Mouse (Mus musculus): Measurements from ENCODE around the gene 9330161L09Rik.

The 9330161L09Rik gene

DNA sequence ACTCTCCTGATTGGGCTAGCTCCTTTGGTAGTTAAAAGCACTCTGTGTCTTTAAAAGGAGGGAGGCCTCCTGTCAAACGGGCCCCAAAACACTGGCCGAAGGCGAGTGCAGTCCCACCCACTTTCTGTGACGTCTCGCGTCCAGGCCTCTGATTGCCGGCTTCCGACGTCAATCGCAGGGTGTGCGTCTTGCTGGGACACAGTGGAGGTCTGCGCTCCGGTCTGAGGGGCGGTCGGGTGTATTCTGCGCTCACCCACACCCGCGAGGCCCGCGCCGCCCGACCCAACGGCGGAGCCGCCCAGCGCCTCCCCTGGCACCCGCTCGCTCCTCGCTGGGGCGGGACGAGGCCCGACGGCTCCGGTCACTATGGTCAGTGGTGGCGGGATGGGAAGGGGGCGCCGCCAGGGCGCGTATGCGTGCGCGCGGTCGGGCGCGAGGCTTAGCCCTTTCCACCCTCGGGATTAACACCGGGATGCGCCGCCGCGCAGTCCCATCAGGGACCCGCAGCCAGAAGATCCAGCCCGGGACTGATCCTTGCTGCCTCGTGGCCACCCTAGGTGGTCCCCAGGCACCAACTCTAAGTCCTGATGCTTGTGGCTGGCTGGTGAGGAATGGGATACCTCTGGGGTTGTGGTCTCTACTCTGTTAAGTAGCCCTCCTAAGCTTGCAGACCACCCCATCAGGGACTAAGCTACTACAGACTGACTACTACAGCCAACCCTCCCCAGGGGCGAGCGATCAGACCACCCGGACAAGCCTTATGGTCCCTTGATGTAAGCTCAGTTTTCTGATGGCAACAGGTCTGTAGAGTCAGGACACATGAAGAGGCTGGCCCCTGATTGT, 18.9 kb downstream of the 9330161L09Rik start, which contains the start of gene Otub2:
TSS of gene Otub2 (plus strand) at position 178 of the 843 bp plus-strand sequence.
- DNase-seq (ENCODE audit: low read depth): peak; percentile 87

DNA sequence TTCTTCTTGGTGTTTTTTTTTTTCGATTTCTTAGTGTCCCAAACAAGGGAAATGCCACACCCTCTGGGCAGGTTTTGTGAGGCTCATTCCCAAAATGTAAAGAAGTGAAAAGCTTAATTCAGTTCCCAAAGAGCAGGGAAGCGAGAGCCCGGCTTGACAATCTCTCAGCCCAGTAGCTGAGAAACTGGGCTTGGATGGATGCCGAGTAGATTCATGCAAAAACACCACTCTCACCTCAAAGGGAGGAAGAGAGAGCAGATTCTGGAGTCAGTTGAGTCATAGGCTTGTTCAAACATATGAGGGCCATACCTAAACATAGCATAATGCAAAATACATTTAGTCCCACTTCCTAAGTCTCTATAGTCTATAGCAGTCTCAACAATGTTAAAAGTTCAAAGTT, 27.4 kb downstream of the 9330161L09Rik start:
- no peak for DNase-seq (ENCODE audit: low read depth)

DNA sequence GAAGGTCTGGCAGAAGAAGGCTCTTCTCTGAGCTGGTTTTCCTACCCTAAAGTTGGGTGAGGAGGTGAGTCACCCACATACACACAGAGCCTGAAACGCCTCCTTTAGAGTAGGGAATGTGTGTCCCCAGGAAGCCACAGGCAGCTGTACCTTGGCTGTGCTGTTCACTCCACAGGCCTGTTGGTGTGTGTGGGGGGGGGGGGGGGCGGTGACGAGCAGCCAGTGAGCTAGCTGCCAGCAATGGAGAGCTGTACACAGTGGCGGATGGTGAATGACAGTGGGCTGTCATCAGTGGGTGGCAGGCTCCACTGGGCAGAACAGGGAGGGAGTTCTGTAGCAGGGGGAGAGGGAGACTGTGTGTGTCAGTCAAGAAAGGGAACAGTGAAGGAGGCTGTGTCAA, 30.8 kb downstream of the 9330161L09Rik start:
- DNase-seq (ENCODE audit: low read depth): no peak

DNA sequence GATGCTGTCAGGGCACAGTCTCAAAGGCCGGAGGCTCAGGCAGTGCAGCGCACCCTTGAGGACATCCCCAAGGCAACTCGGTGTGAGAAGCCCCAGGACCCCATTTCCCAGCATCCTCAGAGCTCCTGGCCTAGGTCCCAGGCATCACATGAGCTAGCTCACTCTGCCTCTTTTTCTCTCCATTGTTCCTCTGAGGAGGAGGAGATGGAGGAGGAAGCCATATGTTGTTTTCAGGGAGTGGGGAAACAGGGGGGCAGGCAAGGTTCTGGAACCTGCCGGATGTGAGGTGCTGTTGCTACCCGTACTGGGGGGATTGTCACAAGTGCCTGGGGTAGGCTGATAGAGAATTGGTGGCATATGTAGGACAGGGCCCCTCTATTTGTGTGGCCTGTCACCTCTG, 31.5 kb downstream of the 9330161L09Rik start:
- no peak for DNase-seq (ENCODE audit: low read depth)

DNA sequence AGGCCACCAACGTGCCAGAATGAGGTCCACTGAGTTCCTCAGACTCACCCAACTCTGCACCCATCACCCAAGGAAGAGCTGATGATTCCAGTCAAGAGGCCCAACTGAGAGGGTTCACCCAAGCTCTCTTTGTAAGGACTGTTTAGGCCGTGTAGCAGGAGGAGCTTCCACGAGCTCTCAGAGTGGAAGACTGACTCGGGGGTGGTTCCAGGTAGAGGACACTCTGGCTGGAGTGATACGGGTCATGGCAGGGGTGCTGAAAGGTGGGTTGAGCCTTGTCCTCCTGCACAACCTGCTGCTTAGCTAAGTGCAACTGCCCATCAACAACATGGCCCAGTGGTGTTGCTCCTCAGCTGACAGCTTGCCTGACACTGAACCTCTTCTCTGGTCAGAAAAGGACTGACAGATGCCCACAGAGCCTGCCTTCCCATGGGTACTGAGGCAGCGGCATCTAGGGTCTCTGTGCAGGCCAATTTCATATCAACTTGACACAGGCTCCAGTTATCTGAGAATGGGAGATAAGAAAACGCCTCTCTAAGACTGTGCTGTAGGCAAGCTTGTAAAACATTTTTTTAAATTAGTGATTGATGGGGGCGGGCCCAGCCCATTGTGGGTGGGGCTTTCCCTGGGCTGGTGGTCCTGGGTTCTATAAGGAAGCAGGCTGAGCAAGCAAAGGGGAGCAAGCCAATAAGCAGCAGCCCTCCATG, 33.9 kb downstream of the 9330161L09Rik start:
- no peak for DNase-seq (ENCODE audit: low read depth)

DNA sequence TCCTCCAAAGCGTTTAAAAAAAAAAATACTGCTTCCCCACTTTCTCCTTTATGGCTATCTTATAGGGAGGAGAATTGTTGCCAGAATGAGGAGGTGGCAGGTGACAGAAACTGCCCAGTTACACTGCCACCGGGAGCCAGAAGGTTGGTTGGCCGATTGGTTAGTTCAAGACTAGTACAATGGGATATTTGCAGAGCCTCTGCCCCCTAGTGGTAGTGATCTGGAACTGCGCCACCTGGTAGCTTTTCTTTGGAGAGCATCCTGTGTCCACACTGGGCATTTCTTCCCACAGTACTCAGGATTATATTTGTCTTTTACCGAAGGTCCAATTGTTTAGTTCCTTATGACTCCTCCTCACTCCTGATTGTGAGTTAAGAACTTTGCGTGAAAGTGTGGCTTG, 35.9 kb downstream of the 9330161L09Rik start:
- DNase-seq (ENCODE audit: low read depth): peak; percentile 49

DNA sequence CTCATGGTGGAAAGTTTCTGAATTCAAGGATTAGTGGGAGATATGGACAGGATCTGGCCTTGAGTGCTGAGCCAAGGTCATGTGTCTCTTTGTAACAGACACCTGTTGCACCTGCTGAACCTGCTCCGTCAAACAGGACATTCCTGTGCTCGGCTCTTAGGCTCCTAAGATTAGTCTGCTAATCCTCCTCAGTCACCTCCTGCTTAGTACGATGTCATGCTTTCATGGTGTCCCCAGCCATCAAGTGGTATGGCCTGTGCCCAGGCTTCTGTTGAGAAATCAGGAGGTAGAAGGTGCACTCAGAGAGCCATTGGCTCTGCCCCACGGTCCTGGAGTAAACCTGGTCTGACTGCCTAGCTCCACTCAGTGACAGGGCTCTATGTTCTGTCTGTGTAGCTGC, 36.8 kb downstream of the 9330161L09Rik start:
- no peak for DNase-seq (ENCODE audit: low read depth)

DNA sequence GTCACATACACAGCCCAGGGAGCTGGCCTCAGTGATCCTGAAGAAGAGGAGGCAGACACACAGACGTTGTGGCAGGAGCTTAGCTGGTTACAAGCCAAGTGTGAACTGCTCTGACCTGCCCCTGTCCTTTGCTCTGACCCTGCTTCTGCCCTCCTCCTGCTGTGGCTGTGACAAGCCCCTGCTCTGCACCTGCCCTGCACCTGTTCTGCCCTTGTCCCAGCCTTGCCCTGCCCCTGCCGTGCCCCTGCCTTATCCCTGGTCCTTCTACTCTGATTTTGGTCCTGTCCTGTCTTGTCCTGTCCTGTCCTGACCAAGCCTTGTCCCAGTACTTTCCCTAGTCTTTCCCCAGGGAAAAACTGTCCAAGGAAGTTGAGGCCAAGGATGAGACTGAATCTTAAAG, 38.8 kb downstream of the 9330161L09Rik start:
- DNase-seq (ENCODE audit: low read depth): no peak

DNA sequence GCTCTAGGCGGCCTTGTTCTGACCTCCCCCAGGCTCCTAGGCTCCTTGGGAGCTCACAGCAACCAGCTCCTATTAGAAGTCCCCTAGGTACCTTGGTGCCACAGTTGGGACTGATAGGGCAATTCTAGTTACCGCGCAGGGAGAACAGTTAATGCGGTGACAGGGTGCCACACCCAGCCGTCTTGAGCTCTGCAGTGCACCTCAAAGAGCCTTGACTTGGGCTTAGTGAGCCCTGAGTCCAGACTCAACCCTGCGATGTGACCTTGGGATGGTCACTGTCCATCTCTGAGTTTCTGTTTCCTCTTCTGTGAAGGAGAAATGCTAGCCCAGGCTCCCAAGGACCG, 39.3 kb downstream of the 9330161L09Rik start:
- DNase-seq (ENCODE audit: low read depth): no peak

DNA sequence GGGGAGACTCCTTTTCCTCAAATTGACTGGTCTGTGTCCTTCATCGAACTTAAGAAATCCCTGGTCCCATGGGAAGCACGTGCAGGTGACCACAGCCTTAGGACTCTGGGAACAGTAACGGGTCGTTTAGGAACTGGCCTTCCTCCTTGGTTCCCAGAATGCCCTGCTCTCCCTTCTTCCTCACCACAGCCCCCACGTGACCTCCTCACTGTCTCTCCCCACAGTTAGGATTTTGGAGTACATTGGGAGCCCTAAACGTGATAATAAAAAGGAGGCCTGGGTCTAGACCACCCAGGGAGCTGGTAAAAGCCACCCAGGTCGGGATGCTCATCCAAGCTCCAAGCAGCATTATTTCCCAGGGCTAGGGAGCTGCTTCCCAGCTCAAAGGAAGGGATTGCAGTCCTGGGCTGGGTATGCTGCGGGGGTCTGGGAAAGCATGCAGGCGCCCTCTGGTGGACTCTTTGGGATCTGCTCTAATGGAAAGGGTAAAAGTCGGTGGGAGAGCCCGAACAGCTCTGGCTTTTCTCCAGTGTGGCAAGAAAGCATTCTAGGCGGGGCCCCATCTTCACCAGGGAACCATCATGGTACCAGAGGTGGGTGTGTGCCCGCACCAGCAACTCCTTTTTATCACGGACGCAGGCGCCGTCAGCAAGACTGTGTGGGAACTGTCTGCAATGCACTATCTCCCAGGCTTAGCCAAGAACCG, 39.8 kb downstream of the 9330161L09Rik start:
- DNase-seq (ENCODE audit: low read depth): peak; percentile 38

DNA sequence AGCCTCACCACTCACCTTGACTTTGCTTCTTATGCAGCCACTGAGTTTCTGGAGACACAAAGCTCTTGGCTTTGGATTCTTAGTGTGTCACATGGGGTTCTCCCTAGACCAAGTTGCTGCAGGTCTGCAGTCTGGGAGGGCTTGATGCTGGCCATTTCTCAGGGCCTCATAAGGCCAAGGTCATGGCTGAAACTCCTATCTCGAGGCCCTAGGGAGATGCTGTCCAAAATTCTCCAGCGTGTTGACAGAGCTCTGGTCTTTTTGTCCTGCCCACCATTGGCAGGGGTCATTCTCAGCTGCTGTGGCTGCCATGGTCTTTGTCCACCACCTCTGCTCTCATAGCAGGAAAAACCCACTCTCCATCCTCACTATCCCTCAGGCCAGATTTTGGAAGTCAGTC, 40.4 kb downstream of the 9330161L09Rik start:
- DNase-seq (ENCODE audit: low read depth): no peak

DNA sequence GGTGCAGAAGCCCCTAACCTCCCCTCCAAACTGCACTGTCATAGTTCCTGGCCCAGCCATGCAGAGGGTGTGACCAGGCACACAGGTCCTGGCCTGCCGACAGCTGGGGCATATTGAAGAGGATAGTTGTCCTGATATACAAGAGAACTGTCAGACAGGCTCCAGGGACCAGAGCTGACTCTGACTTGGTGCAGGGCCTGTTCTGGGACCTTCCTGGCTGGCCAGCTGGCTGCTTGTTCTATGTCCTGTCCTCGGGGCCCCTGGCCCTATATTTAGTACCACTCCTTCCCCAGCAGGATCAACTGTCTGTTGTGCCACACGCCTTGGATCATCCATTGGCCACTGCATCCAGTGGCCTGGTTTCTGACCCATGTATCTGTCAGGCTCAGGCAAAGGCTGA, 45.3 kb downstream of the 9330161L09Rik start:
- no peak for DNase-seq (ENCODE audit: low read depth)

DNA sequence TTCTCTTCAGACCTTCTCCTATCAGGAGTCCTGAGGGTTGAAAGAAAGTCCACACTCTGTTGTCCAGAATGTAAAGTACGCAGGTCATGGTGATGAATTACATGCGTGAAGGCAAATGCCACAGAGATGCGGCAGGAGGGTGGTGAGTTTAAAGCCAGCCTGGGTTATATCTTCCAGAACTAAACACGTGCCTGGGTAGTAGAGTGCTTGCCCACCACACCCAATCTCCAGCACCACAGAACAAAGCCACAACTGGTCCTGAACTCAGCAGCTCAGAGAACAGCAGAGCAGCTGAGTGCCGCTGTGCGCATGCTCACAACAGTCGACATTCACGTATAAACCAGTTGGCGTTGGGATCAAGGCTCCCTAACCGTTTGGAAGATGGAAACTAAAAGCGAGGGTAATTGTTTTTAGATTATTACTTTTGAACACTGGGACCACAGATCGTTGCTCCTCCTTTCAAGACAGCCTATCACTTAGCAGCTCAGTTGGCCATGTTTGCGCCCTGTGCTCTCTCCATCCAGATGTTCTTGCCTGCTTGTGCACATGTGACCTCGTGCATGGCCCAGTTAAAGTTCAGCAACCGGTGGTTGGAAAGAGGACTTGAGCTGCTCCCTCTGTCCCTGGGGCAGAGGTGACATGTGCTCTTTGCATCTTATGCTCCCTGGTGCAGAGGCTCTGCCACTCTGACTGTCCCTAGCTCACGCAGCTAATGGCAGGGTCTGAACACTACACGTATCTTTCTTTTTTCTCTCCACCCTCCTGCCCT, 45.9 kb downstream of the 9330161L09Rik start:
- no peak for DNase-seq (ENCODE audit: low read depth)

DNA sequence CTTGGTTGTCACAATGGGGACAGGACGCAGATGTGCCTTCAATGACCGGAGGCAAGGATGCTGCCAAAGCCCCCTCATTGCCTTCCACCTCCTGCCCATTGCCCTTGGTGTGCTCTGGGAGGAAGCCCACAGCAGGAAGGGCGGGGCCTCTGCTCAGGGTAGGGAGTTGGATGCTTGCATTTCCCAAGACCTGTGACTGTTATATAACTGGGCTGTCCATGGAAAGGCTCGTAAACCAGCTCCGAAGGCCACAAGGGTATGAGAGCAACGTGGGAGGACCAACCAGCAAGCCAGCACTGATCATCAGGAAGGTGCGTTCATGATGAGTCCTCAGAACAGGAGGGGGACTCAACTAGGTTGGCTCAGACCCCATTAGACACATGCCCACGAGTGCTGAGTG, 46.8 kb downstream of the 9330161L09Rik start:
- DNase-seq (ENCODE audit: low read depth): no peak

DNA sequence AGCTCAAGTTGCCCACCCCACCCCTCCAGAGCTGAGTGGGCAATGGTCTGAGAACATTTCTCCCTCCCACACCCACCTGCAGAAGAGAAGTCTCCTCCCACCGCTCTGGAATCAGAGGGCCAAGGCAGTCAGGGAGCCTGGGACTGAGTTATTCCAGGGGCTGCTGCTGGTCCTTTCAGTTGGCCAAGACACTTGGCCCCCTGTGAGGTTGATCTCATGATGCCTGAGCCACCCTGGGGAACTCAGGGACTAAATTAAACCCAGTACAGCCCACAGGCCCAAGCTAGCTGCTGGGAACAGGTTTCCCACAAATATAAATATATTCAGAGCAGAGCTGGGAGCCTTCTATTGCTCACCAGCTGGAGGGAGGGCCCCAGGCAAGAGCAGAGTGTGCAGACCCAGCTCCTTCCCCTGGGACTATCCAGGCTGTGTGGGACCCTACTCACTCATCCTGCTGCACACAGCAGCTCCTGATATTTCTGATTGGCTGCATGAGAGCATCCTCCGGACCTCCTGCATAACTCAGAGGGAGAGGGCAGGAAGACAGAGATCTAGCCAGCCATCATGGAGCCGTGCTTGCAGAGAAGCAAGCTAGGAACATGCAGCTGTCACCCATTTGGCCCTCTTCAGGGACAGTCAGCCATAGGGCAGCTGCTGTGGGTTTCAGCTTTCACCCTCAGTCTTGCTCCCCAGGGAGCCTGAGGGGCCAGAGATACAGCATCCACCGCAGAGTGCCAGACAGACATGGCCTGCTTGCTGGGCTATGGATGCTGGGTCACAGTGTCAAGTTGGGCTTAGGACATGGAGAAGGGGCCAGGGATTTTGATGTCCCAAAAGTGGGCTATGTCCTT, 48.4 kb downstream of the 9330161L09Rik start:
- DNase-seq (ENCODE audit: low read depth): no peak

DNA sequence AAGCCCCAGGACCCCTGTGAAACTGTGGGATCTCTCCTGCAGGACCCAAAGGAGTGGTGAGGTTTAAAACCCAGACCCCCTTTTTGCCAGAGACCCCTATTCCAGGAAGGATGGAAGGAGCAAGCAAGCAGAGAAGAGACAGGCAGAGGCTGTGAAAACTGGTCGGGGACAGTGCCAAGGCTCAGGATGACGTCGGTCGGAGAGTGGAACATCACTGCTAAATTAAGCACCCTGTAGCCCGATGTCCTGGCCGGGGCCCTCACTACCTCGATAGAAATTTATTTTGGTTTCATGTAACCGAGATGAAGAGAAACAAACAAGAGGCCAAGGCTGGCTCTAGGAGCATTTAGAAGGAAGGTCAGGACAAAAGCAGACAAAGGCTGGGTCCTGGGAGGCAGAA, 49.4 kb downstream of the 9330161L09Rik start:
- no peak for DNase-seq (ENCODE audit: low read depth)
